Mouse (Mus musculus) liver, embryonic 12.5 days (tissue): Measurements from ENCODE around the gene Agfg2. TPM values are rescaled to one million over a fixed set of nuclear protein-coding genes. Genes with fewer than 3 reads are reported as not detected.

Experiments used
- polyA plus RNA-seq: library from polyadenylated mRNA; unstranded; fragments of >200 nt; fragmentation: Nextera tagmentation; extraction: Ambion mirVana; gene quantifications from 2 replicates; pipeline ENCODE4 v1.2.1, GENCODE M21; 2016

Agfg2 gene
- polyA plus RNA-seq, 1 experiment from 2014 or later, result 44.3 TPM

Other genes starting within 250 kb of the Agfg2 start
- gene Zan, start 207.7 kb downstream of the Agfg2 start, polyA plus RNA-seq, result 0.29 and 0.31 TPM in 2 replicates
- gene Pop7, start 182.2 kb downstream of the Agfg2 start, polyA plus RNA-seq, result 48.4 and 55.3 TPM in 2 replicates
- gene Gigyf1, start 166.2 kb downstream of the Agfg2 start, polyA plus RNA-seq, result 5.6 and 6.0 TPM in 2 replicates
- 1.7 and 2.3 TPM in 2 replicates for gene Epo, start 151.5 kb downstream of the Agfg2 start, polyA plus RNA-seq
- gene Gnb2, start 151.2 kb downstream of the Agfg2 start, polyA plus RNA-seq, result 215 and 221 TPM in 2 replicates
- gene Actl6b, start 131.2 kb downstream of the Agfg2 start, polyA plus RNA-seq, result not detected in 2 replicates
- gene Tfr2, start 114.9 kb downstream of the Agfg2 start, polyA plus RNA-seq, result 51.0 and 53.9 TPM in 2 replicates
- 45.5 and 48.4 TPM in 2 replicates for gene Mospd3, start 83.7 kb downstream of the Agfg2 start, polyA plus RNA-seq
- gene Pcolce, start 70.9 kb downstream of the Agfg2 start, polyA plus RNA-seq, result 21.1 and 22.1 TPM in 2 replicates
- gene Fbxo24, start 55.7 kb downstream of the Agfg2 start, polyA plus RNA-seq, result 0.10 TPM in 1 of 2 replicates, not detected in the other
- 33.4 and 36.0 TPM in 2 replicates for gene Lrch4, start 55.6 kb downstream of the Agfg2 start, polyA plus RNA-seq
- gene Gm20605, start 55.6 kb downstream of the Agfg2 start, polyA plus RNA-seq, result 7.8 and 9.0 TPM in 2 replicates
- gene Sap25, start 43.4 kb downstream of the Agfg2 start, polyA plus RNA-seq, result 6.0 and 6.5 TPM in 2 replicates
- 0.05 and 0.07 TPM in 2 replicates for gene Irs3, start 39.0 kb downstream of the Agfg2 start, polyA plus RNA-seq
- 0.33 and 0.38 TPM in 2 replicates for gene Nyap1, start 56.9 kb upstream of the Agfg2 start, polyA plus RNA-seq
- 96.0 and 99.2 TPM in 2 replicates for gene Tsc22d4, start 61.0 kb upstream of the Agfg2 start, polyA plus RNA-seq
- gene Ppp1r35, start 94.1 kb upstream of the Agfg2 start, polyA plus RNA-seq, result 38.6 and 39.2 TPM in 2 replicates
- gene Mepce, start 102.9 kb upstream of the Agfg2 start, polyA plus RNA-seq, result 9.0 and 9.2 TPM in 2 replicates
- gene Zcwpw1, start 103.1 kb upstream of the Agfg2 start, polyA plus RNA-seq, result 6.9 and 7.5 TPM in 2 replicates
- 1.0 and 1.4 TPM in 2 replicates for gene Pilra, start 151.6 kb upstream of the Agfg2 start, polyA plus RNA-seq
- 1.3 and 1.7 TPM in 2 replicates for gene Pilrb1, start 173.4 kb upstream of the Agfg2 start, polyA plus RNA-seq
- 0.69 and 0.92 TPM in 2 replicates for gene Pilrb2, start 187.1 kb upstream of the Agfg2 start, polyA plus RNA-seq
- gene Cyp3a13, start 236.9 kb upstream of the Agfg2 start, polyA plus RNA-seq, result 1.0 and 1.3 TPM in 2 replicates